Mouse (Mus musculus) ES-Bruce4 (cell line): ENCODE measurements at regions not wholly inside any gene's neighbourhood (a gene's known extent, or its start where the extent isn't known, plus 50 kb on each side); places are given as distances from the start of the nearest gene placed in this dataset.

Experiments used
- CTCF ChIP-seq: IDR thresholded peaks from one replicate; pipeline ENCODE4 v1.8.1; 2011; ENCODE audit warnings: low read depth, low read length
- POLR2A ChIP-seq: IDR thresholded peaks from one replicate; pipeline ENCODE4 v1.8.1; 2011; ENCODE audit warnings: low read length; ENCODE audit not compliant: insufficient read depth

GRCm38 (mm10) chr12:16374331-16374996 lies 236.3 kb downstream of the Lpin1 start:
- TF ChIP-seq POLR2A (no peak), CTCF (no peak)
